Mouse (Mus musculus) forelimb bud, embryonic 11.5 days (tissue): Measurements from ENCODE around the gene Haus4.

ENCODE experiments used
- DNase-seq: peaks from one replicate; pipeline ENCODE4 v3.0.0-alpha.2; 2012; ENCODE audit warnings: low read depth, low spot score

Gene Haus4

DNA sequence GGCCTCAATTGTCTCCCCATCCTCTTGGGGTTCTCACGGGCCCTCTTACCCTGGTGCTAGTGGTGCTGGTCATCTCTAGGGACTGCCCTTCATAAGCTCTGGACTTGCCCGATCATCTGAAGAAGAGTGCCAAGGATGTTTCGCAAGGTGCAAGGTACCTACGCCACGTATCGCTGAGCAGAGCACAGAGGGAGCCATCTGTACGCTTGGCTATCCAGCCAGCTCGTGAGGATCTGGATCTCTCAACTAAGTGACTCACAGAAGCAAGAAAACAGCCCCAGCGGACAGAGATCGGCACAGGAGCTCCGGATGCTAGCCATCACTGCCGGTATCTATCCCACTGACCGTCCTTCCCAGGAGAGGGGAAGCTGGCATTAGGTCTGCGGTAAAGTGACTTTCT lies 57.7 kb downstream of the Haus4 start:
- DNase-seq, result no peak

DNA sequence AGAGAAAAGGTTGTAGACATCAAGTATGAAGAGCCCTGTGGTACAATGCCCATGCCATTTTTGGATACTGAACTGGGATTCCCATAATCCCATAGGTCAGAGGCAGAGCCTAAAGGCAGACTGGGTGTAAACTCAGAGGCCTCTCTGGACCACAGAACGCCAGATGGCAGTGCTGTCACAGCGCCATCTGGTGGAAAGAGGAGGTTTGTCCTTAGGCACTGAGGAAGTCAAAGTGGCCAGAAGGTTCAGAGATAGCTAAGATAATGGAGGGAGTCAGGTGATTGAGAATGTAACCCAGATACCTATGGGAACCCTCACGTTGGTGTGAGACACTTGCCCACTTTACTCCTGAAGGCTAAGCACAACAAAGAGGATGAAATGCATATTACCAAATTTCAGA lies 60.2 kb downstream of the Haus4 start:
- peak; percentile 75 for DNase-seq

DNA sequence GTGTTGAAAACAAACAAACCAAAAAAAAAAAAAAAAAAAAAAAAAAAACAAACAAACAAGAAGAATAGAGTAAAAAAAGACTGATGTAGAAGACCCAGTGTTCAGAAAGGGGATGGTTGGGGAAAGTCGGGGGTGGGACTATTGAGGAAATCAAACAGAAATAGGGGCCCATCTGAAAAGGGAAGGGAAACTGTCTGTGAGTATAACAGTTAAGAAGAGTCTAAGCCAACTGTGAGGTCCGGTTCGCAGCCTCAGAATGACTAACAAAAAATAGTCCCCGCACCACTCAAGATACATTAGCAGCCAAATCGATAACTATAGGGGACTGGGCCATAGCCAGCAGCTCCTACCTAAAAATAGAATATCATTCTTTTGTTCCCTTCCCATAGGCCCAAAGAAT lies 61.2 kb downstream of the Haus4 start:
- no peak for DNase-seq

DNA sequence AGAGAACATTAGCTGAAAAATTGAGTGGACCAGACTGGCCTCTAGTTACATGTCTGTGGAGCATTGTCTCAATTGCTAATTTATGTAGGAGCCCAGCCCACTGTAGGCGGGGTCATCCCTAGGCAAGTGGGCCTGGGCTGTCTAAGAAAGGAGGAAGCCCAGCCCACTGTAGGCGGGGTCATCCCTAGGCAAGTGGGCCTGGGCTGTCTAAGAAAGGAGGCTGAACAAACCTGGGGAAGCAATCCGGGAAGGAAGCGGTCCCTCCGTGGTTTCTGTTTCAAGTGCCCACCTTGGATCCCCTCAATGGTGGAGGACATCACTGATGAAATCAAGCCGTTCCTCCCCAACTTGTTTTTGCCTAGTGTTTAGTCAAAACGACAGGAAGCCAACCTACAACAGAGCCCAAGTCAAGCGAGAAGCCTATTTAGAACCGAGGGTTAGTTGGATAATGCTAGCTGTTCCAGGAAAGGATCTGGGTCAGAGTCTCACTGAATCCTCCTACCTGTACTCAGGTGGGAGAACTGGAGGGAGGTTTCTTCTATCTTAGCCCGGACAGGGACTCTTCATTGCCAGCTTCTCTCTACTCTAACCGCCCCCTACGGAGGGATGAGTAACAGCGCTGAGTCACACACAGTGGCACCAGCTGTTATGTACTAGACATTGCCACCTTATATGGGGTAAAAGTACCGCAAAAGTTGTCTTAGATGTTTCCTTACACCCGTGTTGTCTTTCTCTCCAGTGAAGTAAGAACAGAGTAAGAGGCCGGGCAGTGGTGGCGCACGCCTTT lies 61.9 kb downstream of the Haus4 start:
- DNase-seq, result no peak
